Mouse (Mus musculus): ENCODE measurements around the gene Laptm4a.

Gene Laptm4a

DNA sequence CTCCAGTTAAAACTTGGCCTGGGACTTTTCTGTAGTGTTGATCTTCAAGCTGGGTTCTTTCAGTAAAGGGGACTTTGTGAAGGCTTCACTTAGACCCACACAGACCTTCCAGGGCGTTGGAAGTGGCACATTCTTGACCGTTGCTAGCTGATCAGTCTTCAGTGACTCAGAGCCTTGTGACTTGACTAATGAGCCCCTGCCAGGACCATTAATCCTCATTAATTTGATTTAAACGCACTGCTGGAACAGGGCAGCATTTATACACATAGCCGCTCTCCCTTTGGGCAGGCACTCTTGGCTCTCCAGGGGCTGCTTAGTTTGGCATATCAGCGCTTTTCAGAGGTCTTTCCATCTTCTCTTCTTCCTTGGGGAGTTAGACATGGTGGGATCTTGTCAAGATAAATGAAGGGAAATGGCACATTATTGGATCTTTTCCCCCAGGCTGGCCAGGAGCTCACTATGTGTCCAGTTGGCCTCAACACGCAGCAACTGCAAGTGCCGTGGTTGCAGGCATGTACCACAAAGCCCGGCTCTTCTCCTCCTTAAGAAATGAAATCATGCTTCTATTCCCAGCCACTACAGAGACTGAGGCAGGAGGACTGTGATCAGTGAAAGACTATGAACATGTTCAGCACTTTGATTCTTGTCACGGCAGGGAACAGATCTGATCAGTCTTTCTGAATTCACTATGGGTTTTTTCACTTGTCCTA lies 40.3 kb downstream of the Laptm4a start:
- DNase-seq = peak; percentile 56

DNA sequence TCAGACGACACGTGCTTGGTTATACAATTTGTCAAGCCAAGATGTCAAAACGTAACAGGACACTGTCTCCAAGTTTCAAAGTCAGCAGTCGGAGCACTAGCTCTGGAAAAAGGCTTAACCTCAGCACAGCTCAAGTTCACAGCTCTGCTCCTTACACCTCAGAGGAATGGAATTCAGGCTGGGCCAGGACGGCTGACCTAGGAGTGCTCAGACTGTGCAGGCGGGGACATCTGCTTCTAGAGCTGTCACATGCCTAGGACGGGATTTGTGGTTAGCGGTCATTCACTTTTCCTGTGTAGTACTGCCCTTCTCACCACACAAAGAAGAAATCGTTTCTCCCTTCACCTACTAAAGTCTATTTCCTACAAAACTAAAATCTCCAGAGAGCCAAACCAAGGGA lies 48.4 kb downstream of the Laptm4a start:
- DNase-seq = peak; percentile 97

DNA sequence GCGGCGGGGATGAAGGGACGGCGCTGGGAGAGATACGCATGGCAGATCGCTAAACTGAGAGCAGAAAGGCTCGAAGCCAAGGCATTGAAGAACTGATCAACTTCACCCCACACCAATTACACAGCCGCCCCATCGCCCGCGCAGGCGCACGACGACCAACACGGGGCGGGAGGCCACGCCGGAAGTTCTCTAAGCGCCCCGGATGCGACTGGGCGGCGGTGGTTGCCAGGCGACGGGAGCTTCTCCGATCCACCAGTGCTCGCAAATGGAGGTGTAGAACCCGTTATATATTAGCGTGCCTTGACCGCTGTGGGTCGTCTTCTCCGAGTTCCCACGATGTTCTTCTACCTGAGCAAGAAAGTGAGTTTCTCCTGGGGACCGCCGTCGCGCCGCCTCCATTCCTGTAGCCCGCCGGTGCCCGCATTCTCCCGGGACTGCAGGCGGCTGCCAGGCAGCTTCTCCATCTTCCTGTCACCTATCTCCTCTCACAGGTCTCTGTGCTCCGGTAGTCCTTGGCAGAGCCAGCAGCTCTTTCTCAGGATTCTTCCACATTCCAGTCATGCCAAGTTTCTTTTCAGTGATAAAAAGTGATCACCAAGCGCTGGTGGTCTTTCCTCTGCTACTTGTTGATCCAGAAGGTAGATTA lies 52.5 kb downstream of the Laptm4a start, which contains the start of gene Wdr35:
Gene Wdr35, plus strand, starts transcription at position 73 of the 646 bp plus-strand sequence.
- DNase-seq = peak; percentile 99

DNA sequence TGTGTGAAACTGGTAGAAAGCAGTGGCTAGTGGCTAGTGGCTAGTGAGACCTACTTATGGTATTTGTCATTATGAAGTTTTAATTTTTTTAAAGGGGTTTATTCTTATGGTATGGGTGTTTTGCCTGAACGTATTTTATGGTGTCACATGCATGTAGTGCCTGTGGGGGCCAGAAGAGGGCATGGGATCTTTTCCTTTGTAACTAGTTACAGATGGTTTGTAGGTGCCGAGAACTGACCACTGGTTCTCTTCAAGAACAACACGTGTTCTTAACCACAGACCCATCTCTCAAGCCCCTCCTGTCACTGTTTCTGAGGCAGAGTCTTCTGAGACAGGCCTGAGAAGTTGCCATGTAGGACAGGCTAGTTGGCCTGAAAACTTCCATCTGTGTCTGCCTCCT lies 53.6 kb downstream of the Laptm4a start:
- peak; percentile 82 for DNase-seq

Data from heart, adult 11 months (tissue).